Mouse (Mus musculus): ENCODE measurements around the gene Slc5a11.

DNA sequence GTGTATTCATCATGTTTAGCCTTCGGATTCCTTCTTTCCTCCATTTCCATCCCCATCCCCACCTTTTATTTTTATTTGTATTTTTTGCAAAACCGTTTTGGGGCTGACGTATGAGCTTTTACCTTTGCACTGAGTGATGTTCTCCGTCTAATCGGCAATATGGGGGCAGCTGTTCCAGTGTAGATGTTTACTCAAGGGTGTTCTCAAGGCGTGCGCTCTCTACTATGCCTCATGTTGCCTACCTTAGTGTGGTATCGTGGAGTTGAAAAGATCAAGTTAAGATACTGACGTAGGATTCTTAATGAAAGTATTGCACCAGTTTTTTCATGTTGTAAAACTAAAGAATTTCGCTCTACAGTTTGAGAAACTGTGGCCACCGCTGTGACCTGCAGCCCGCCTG, 21.4 kb upstream of the Slc5a11 start:
- TF ChIP-seq EP300 (IDR thresholded peaks at IDR 0.05; ENCODE audit: low read depth) (no peak), CTCF (IDR thresholded peaks at IDR 0.05; ENCODE audit: low read depth) (no peak)

All from heart, postnatal 0 days (tissue).